Mouse (Mus musculus) MEL (cell line): Measurements from ENCODE around the gene Mapre1. TPM values are rescaled to one million over a fixed set of nuclear protein-coding genes. Genes with fewer than 3 reads are reported as not detected.
A peak's percentile ranks its signal among the peaks of the same experiment; 100 is the strongest.

Experiments used
- DNase-seq: peaks from one replicate; pipeline ENCODE4 v3.0.0; 2011; ENCODE audit warnings: low read depth, low spot score
- H3K27ac ChIP-seq: 2 replicates; pipeline ENCODE4 v1.5.1; 2012; ENCODE audit warnings: low read depth, mild to moderate bottlenecking, control low read depth, low read length, moderate library complexity; ENCODE audit not compliant: control insufficient read depth
- H3K27me3 ChIP-seq, 2 experiments: fragments of 150-350 bp in 1 of 2; sonication (generic) in 1 of 2; 2 replicates each; pipeline ENCODE4 v1.6.1; 2012; ENCODE audit warnings: low read length in 2 of 2, mild to moderate bottlenecking in 2 of 2, improper control_type of control experiment in 1 of 2, moderate library complexity in 1 of 2; ENCODE audit not compliant: insufficient read depth in 2 of 2, control insufficient read depth in 1 of 2
- H3K36me3 ChIP-seq, 2 experiments: 2 replicates each; pipeline ENCODE4 v1.6.1; 2012 to 2014; ENCODE audit warnings: low read length in 2 of 2, improper control_type of control experiment in 1 of 2, inconsistent platforms in 1 of 2, mild to moderate bottlenecking in 1 of 2; ENCODE audit not compliant: insufficient read depth in 2 of 2, control insufficient read depth in 1 of 2
- H3K4me1 ChIP-seq, 2 experiments: fragments of 150-350 bp in 1 of 2; sonication (generic) in 1 of 2; 2 replicates each; pipeline ENCODE4 v1.6.1; 2012; ENCODE audit warnings: low read length in 2 of 2, improper control_type of control experiment in 1 of 2, mild to moderate bottlenecking in 1 of 2; ENCODE audit not compliant: insufficient read depth in 2 of 2, control insufficient read depth in 1 of 2
- H3K4me3 ChIP-seq, 2 experiments: fragments of 150-350 bp in 1 of 2; sonication (generic) in 1 of 2; 2 replicates each; pipeline ENCODE4 v1.5.1; 2012; ENCODE audit warnings: low read depth in 2 of 2, low read length in 2 of 2, mild to moderate bottlenecking in 2 of 2, moderate library complexity in 2 of 2, control low read depth in 1 of 2, improper control_type of control experiment in 1 of 2; ENCODE audit not compliant: control insufficient read depth in 1 of 2, insufficient read depth in 1 of 2
- H3K79me2 ChIP-seq: 2 replicates; pipeline ENCODE4 v1.6.1; 2012; ENCODE audit warnings: mild to moderate bottlenecking, low read length, moderate library complexity; ENCODE audit not compliant: control insufficient read depth, poor library complexity, insufficient read depth
- H3K9ac ChIP-seq: 2 replicates; pipeline ENCODE4 v1.6.1; 2012; ENCODE audit warnings: low read depth, mild to moderate bottlenecking, control low read depth, low read length, moderate library complexity; ENCODE audit not compliant: control insufficient read depth, poor library complexity, severe bottlenecking
- H3K9me3 ChIP-seq: fragments of 150-350 bp; sonication (generic); replicated peaks from 2 replicates; pipeline ENCODE4 v1.6.1; 2012; ENCODE audit warnings: mild to moderate bottlenecking, low read length, improper control_type of control experiment, moderate library complexity; ENCODE audit not compliant: insufficient read depth
- BHLHE40 ChIP-seq: IDR thresholded peaks from 2 replicates; pipeline ENCODE4 v1.6.1; 2012; ENCODE audit warnings: low read depth, mild to moderate bottlenecking, inconsistent platforms, low read length, improper control_type of control experiment, borderline replicate concordance
- CHD1 ChIP-seq: IDR thresholded peaks from 2 replicates; pipeline ENCODE4 v1.6.1; 2012; ENCODE audit warnings: low read depth, mild to moderate bottlenecking, inconsistent platforms, low read length, improper control_type of control experiment
- CHD2 ChIP-seq: IDR thresholded peaks from 2 replicates; pipeline ENCODE4 v1.6.1; 2011; ENCODE audit warnings: low read length, improper control_type of control experiment
- CTCF ChIP-seq, 3 experiments: IDR thresholded peaks in 2 of 3; conservative IDR thresholded peaks in 1 of 3; 2 replicates each; pipeline ENCODE4 v1.5.1; 2011 to 2012; ENCODE audit warnings: low read length in 3 of 3, low read depth in 2 of 3, mild to moderate bottlenecking in 2 of 3, improper control_type of control experiment in 1 of 3, inconsistent platforms in 1 of 3, mixed read lengths in 1 of 3, moderate library complexity in 1 of 3; ENCODE audit not compliant: control insufficient read depth in 1 of 3, insufficient read depth in 1 of 3, poor library complexity in 1 of 3, severe bottlenecking in 1 of 3
- E2F4 ChIP-seq: IDR thresholded peaks from 2 replicates; pipeline ENCODE4 v1.6.1; 2011; ENCODE audit warnings: low read depth, low read length, improper control_type of control experiment, borderline replicate concordance
- ETS1 ChIP-seq: IDR thresholded peaks from 2 replicates; pipeline ENCODE4 v1.6.1; 2012; ENCODE audit warnings: low read depth, mild to moderate bottlenecking, inconsistent platforms, low read length, improper control_type of control experiment, moderate library complexity
- GATA1 ChIP-seq: IDR thresholded peaks from 2 replicates; pipeline ENCODE4 v1.6.1; 2011; ENCODE audit warnings: low read depth, low read length, improper control_type of control experiment
- HCFC1 ChIP-seq: IDR thresholded peaks from 2 replicates; pipeline ENCODE4 v1.6.1; 2012; ENCODE audit warnings: low read depth, mild to moderate bottlenecking, inconsistent platforms, low read length, improper control_type of control experiment, moderate library complexity
- MAFK ChIP-seq: IDR thresholded peaks from 2 replicates; pipeline ENCODE4 v1.6.1; 2011; ENCODE audit warnings: low read depth, mild to moderate bottlenecking, low read length, improper control_type of control experiment, borderline replicate concordance
- MEF2A ChIP-seq: IDR thresholded peaks from 2 replicates; pipeline ENCODE4 v1.6.1; 2014; ENCODE audit warnings: low read depth, mild to moderate bottlenecking, inconsistent platforms, low read length, improper control_type of control experiment; ENCODE audit not compliant: poor library complexity, insufficient replicate concordance, severe bottlenecking; ENCODE audit errors: extremely low read depth
- MYB ChIP-seq: IDR thresholded peaks from 2 replicates; pipeline ENCODE4 v1.6.1; 2011; ENCODE audit warnings: mild to moderate bottlenecking, low read depth, low read length, improper control_type of control experiment
- NELFE ChIP-seq: IDR thresholded peaks from 2 replicates; pipeline ENCODE4 v1.6.1; 2011; ENCODE audit warnings: low read depth, low read length, improper control_type of control experiment
- RAD21 ChIP-seq: IDR thresholded peaks from 2 replicates; pipeline ENCODE4 v1.6.1; 2011; ENCODE audit warnings: mild to moderate bottlenecking, low read depth, low read length, improper control_type of control experiment
- SIN3A ChIP-seq: IDR thresholded peaks from 2 replicates; pipeline ENCODE4 v1.6.1; 2012; ENCODE audit warnings: low read length, improper control_type of control experiment, inconsistent platforms
- SMC3 ChIP-seq: IDR thresholded peaks from 2 replicates; pipeline ENCODE4 v1.6.1; 2011; ENCODE audit warnings: low read depth, low read length, improper control_type of control experiment
- TAL1 ChIP-seq: IDR thresholded peaks from 2 replicates; pipeline ENCODE4 v1.6.1; 2012; ENCODE audit warnings: mild to moderate bottlenecking, inconsistent platforms, low read length, moderate library complexity, mixed read lengths
- TCF12 ChIP-seq: IDR thresholded peaks from 2 replicates; pipeline ENCODE4 v1.6.1; 2014; ENCODE audit warnings: low read depth, mild to moderate bottlenecking, inconsistent platforms, low read length, improper control_type of control experiment, moderate library complexity
- USF1 ChIP-seq: IDR thresholded peaks from 2 replicates; pipeline ENCODE4 v1.6.1; 2014; ENCODE audit warnings: low read depth, mild to moderate bottlenecking, inconsistent platforms, low read length, improper control_type of control experiment, moderate library complexity
- ZC3H11A ChIP-seq: IDR thresholded peaks from 2 replicates; pipeline ENCODE4 v1.6.1; 2012; ENCODE audit warnings: low read depth, mild to moderate bottlenecking, inconsistent platforms, low read length, improper control_type of control experiment
- ZNF384 ChIP-seq: IDR thresholded peaks from 2 replicates; pipeline ENCODE4 v1.6.1; 2012; ENCODE audit warnings: low read depth, mild to moderate bottlenecking, inconsistent platforms, low read length, improper control_type of control experiment
- polyA plus RNA-seq, 2 experiments: library from polyadenylated mRNA; stranded (reverse) in 1 of 2; unstranded in 1 of 2; fragments of >175 nt in 1 of 2; fragments of >200 nt in 1 of 2; gene quantifications; 2 replicates each; pipeline versions ENCODE4 v1.2.1 to v1.2.4; 2012; ENCODE audit warnings: low replicate concordance in 2 of 2, low read depth in 1 of 2; ENCODE audit not compliant: insufficient read length in 2 of 2, insufficient read depth in 1 of 2, missing spikeins in 1 of 2
- total RNA-seq: library from RNA; depleted of rRNA; stranded (reverse); fragments of 300-350 nt; gene quantifications from 2 replicates; pipeline ENCODE4 v1.2.3, GENCODE M21; 2012

Mapre1 gene
- total and polyA plus RNA-seq, 3 experiments, result 57.7 to 94.8 TPM; not detected in 1

DNA sequence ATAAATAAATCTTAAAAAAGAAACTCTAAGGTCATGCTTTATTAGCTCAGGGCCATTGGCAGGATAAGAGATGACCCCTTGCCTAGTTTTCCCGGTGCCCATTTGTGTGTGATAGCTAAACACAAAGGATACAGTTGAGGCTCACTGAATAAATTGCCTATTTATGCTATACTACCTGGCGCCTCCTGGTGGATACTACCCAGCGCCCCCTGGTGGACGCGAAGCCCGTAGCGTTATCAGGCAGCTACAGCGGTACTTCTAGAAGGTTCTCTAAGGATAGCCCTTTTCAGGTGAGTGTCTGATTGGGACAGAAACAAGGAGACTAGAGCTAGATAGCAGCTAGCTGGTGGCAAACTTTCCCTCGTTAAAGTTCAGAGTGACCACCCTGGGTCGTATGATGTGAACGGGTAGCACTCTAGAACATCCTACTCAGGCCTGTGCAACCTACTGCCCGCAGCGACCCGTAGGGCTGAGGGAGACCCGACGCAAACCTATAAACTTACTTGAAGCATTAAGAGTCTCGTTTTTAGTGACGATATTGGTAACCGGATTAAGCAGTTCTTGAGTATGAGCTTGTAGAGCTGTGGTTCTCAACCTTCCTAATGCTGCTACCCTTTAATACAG lies 46.5 kb upstream of the Mapre1 start:
- Histone ChIP-seq H3K79me2 (no peaks in the 10 kb centered on the region), H3K4me3 (no peak overlapping the region), H3K36me3 (no peaks in the 10 kb centered on the region), H3K9ac (no peak overlapping the region), H3K27ac (no peak overlapping the region), H3K9me3 (no peaks in the 10 kb centered on the region), H3K4me1 (no peaks in the 10 kb centered on the region), H3K27me3 (no peaks in the 10 kb centered on the region)
- DNase-seq, result peak; percentile 82
- TF ChIP-seq USF1 (no peak), ZC3H11A (peak; percentile 77), GATA1 (0 out of 2 replicates have a peak, but pooled peaks have one; percentile 43), CTCF (IDR thresholded peaks at IDR 0.05 in 2 of 3, conservative IDR thresholded peaks at IDR 0.05 in 1 of 3; ENCODE audit: control insufficient read depth in 1 of 3, insufficient read depth in 1 of 3, low read depth in 2 of 3, low read length in 3 of 3, poor library complexity in 1 of 3, severe bottlenecking in 1 of 3) (peak in 2 of 3 experiments; percentile 95 to 98; a peak in 5 of 6 replicates), SMC3 (peak; percentile 97), RAD21 (peak; percentile 66)

GRCm38 (mm10) chr2:153696352-153696751 lies 44.7 kb upstream of the Mapre1 start, which contains the start of gene Dnmt3c:
Gene Dnmt3c, plus strand, starts transcription at chr2:153696652.
- DNase-seq, result no peak
- Histone ChIP-seq H3K4me3 (no peak within 1 kb of the TSS), H3K27me3 (peaks cover 0 to 3% of the 10 kb centered on the region in 2 experiments; a peak in 1 of 4 replicates), H3K79me2 (no peaks in the 10 kb centered on the region), H3K9me3 (no peaks in the 10 kb centered on the region), H3K9ac (no peak within 1 kb of the TSS), H3K27ac (no peak within 1 kb of the TSS), H3K4me1 (no peaks in the 10 kb centered on the region), H3K36me3 (no peaks in the 10 kb centered on the region)
- TF ChIP-seq ZNF384 (no peak), MEF2A (no peak), SIN3A (no peak), ETS1 (no peak), USF1 (no peak), BHLHE40 (no peak), HCFC1 (no peak), MAFK (no peak), E2F4 (no peak), TAL1 (no peak), TCF12 (no peak), CHD1 (no peak), GATA1 (no peak), MYB (no peak), CHD2 (no peak), SMC3 (no peak), NELFE (no peak)
